Mouse (Mus musculus) thymus, postnatal 36 days (tissue): ENCODE results near the gene Rpl10a.
A peak's percentile ranks its signal among the peaks of the same experiment; 100 is the strongest.

Experiments used
- DNase-seq, 2 experiments: peaks; one replicate each; pipeline ENCODE4 v3.0.0; 2022; ENCODE audit warnings: mixed read lengths in 2 of 2

The Rpl10a gene

GRCm38 (mm10) chr17:28361921-28362652 lies 33.8 kb downstream of the Rpl10a start:
- DNase-seq, result no peak

- no peak for DNase-seq
Measured at GRCm38 (mm10) chr17:28362653-28363292, 34.5 kb downstream of the Rpl10a start.

GRCm38 (mm10) chr17:28363507-28363906 lies 35.2 kb downstream of the Rpl10a start:
- DNase-seq, result no peak

GRCm38 (mm10) chr17:28365122-28365521 lies 36.9 kb downstream of the Rpl10a start, which contains the start of gene Tulp1:
Gene Tulp1 (minus strand): TSS chr17:28365222.
- DNase-seq, result no peak

- peak; percentile 76 to 80 for DNase-seq
Measured at GRCm38 (mm10) chr17:28368449-28368848, 40.2 kb downstream of the Rpl10a start.

- no peak for DNase-seq
Measured at GRCm38 (mm10) chr17:28369056-28369455, 40.8 kb downstream of the Rpl10a start.

GRCm38 (mm10) chr17:28371286-28371685 lies 43.0 kb downstream of the Rpl10a start:
- DNase-seq, result no peak

GRCm38 (mm10) chr17:28371941-28372340 lies 43.7 kb downstream of the Rpl10a start:
- no peak for DNase-seq

GRCm38 (mm10) chr17:28373821-28374220 lies 45.5 kb downstream of the Rpl10a start:
- peak; percentile 82 to 87 for DNase-seq

GRCm38 (mm10) chr17:28374494-28374893 lies 46.2 kb downstream of the Rpl10a start:
- DNase-seq, result peak; percentile 75 to 88

GRCm38 (mm10) chr17:28375592-28376061 lies 47.4 kb downstream of the Rpl10a start:
- peak in 1 of 2 experiments; percentile 36 for DNase-seq

- no peak for DNase-seq
Measured at GRCm38 (mm10) chr17:28380255-28380654, 52.0 kb downstream of the Rpl10a start.
